Comparison of ENCODE assay signal across 8 mouse cellular contexts in the genomic region with DNA sequence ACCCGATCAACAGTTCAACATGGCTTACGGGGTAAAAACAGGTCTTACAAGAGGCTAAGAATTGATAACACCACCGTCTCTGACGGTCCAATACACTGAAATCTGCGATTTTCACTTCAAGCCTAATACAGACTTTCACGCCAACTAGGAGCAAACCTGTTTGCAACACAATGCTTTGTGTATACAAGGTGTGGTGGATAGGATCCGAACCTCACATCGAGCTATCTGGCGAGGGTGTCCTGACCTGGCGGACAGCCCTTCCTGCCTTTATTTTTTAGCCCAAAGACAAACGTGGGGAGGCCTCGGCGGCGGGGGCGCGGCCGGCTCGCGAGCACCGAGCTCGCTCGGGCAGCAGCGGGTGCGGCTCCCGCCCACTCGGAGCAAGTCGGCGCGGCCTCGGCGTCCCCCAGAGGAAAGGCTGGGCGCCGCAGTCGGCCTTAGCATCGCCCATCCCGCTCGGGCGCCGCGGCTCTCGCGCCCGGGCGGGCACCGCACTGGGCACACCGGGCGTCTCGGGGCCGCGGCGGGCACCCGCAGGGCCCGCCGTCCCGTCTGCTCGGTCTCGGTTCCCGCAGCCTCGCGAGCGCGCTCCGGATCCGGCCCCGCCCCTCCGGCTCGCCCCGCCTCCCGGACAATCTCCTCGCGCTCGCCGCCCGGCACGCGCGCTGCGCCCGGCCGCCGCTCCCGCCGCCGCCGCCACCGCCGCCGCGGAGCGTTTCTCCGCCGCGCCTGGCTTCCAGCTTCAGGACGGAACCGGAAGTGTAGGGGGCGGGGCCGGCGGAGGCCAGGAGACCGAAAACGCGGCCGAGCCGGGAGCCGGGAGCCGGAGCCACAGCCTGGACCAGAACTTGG. TPM values are rescaled to one million over a fixed set of nuclear protein-coding genes. Genes with fewer than 3 reads are reported as not detected.
A peak's percentile ranks its signal among the peaks of the same experiment; 100 is the strongest.
DNase-seq lines count a peak whose midpoint lies in the region; ATAC-seq and TF ChIP-seq lines count a peak whose summit lies in the region.

TSS of gene Acvr2a (plus strand) at position 739 of the 852 bp plus-strand sequence.

- intact Hi-C loops in heart, postnatal 25 days (cut with DNase I): loop anchor here (5.0 to 10.0 kb wide), 4 partner anchors 69 to 811 kb away; partner anchors contain the start of gene Epc2

- H3K27ac ChIP-seq in forebrain, embryonic 15.5 days (replicated peaks): peak within 1 kb of the TSS; percentile 98
- H3K27ac ChIP-seq in neural tube, embryonic 14.5 days (ENCODE audit: low read depth, low read length): peak within 1 kb of the TSS; percentile 98
- peak within 1 kb of the TSS; percentile 91 for H3K27ac ChIP-seq in testis, adult 2 months (ENCODE audit: control insufficient read depth, insufficient read depth, low read depth, low read length)

- H3K27me3 ChIP-seq in forebrain, embryonic 15.5 days: no peaks in the 10 kb centered on the region
- no peaks in the 10 kb centered on the region for H3K27me3 ChIP-seq in neural tube, embryonic 14.5 days (ENCODE audit: control insufficient read depth, insufficient read depth, low read length)
- H3K27me3 ChIP-seq in testis, adult 2 months (ENCODE audit: control insufficient read depth, insufficient read depth, low read length): no peaks in the 10 kb centered on the region

- peak within 1 kb of the TSS; percentile 98 for H3K9ac ChIP-seq in forebrain, embryonic 15.5 days (replicated peaks)
- peak within 1 kb of the TSS; percentile 88 for H3K9ac ChIP-seq in neural tube, embryonic 14.5 days (replicated peaks; ENCODE audit: low read depth, low read length)

- WGBS in forebrain, embryonic 15.5 days: under 1% methylated on average over 90 of the region's 105 CpGs
- under 1% methylated on average over 78 of the region's 105 CpGs for WGBS in neural tube, embryonic 14.5 days

- peak; percentile 62 for DNase-seq in ES-CJ7 (ENCODE audit: low read depth, low spot score)
- DNase-seq in cerebellum, adult 11 months: peak; percentile 92
- peak; percentile 85 for DNase-seq in heart, postnatal 25 days (ENCODE audit: low spot score)
- DNase-seq in layer of hippocampus, adult 18-20 months (ENCODE audit: low spot score in 2 of 2): peak; percentile 82 to 90
- DNase-seq in lung, adult 18-20 months: peak; percentile 93 to 94

- H3K4me1 ChIP-seq in forebrain, embryonic 15.5 days: peaks cover 29% of the 10 kb centered on the region
- H3K4me1 ChIP-seq in neural tube, embryonic 14.5 days (ENCODE audit: control insufficient read depth, insufficient read depth, low read length): peaks cover 14% of the 10 kb centered on the region; the same call in 1 of the 2 replicates
- no peaks in the 10 kb centered on the region for H3K4me1 ChIP-seq in testis, adult 2 months (ENCODE audit: control insufficient read depth, insufficient read depth, low read length)

- H3K9me3 ChIP-seq in forebrain, embryonic 15.5 days: no peaks in the 10 kb centered on the region
- H3K9me3 ChIP-seq in neural tube, embryonic 14.5 days (ENCODE audit: control insufficient read depth, low read length): no peaks in the 10 kb centered on the region

- TF ChIP-seq POLR2A in testis, adult 2 months (IDR thresholded peaks at IDR 0.05; ENCODE audit: control insufficient read depth, low read depth, low read length): peak; percentile 71; the same call in 1 of the 2 replicates

- H3K4me2 ChIP-seq in forebrain, embryonic 15.5 days (replicated peaks): peak within 1 kb of the TSS; percentile 71
- peak within 1 kb of the TSS; percentile 68 for H3K4me2 ChIP-seq in neural tube, embryonic 14.5 days (ENCODE audit: low read depth, low read length)

- H3K4me3 ChIP-seq in forebrain, embryonic 15.5 days: peak within 1 kb of the TSS; percentile 94
- H3K4me3 ChIP-seq in neural tube, embryonic 14.5 days (ENCODE audit: low read depth, low read length): peak within 1 kb of the TSS; percentile 89
- H3K4me3 ChIP-seq in testis, adult 2 months (ENCODE audit: control insufficient read depth, low read depth, low read length): peak within 1 kb of the TSS; percentile 99

- no peak for TF ChIP-seq CTCF in testis, adult 2 months (IDR thresholded peaks at IDR 0.05; ENCODE audit: control insufficient read depth, insufficient read depth, insufficient replicate concordance, low read depth, low read length)

- no peaks in the 10 kb centered on the region for H3K36me3 ChIP-seq in forebrain, embryonic 15.5 days
- no peaks in the 10 kb centered on the region for H3K36me3 ChIP-seq in neural tube, embryonic 14.5 days (ENCODE audit: control insufficient read depth, insufficient read depth, low read length)
- no peaks in the 10 kb centered on the region for H3K36me3 ChIP-seq in testis, adult 2 months (ENCODE audit: control insufficient read depth, insufficient read depth, low read length)

- ATAC-seq in forebrain, embryonic 15.5 days (replicated peaks): peak; percentile 92
- ATAC-seq in neural tube, embryonic 14.5 days (ENCODE audit: low read depth): peak; percentile 94

RNA-seq across cellular contexts. Expression of gene Acvr2a, which starts in this region (rescaled TPM):
- polyA plus RNA-seq in forebrain, embryonic 15.5 days (2015; fragmentation: Nextera tagmentation; extraction: Ambion mirVana): 41.7 and 44.7 TPM in 2 replicates
- 10 to 100 TPM; 15.5 to 16.6 TPM for total RNA-seq in heart, postnatal 25 days (2021)
- total RNA-seq in layer of hippocampus, adult 18-20 months (2021): 10 to 100 TPM; 36.3 to 39.3 TPM
- polyA plus RNA-seq in neural tube, embryonic 14.5 days (2014; fragmentation: Nextera tagmentation; extraction: Ambion mirVana): 67.2 and 86.1 TPM in 2 replicates
- 3.3 and 4.2 TPM in 2 replicates for polyA plus RNA-seq in testis, adult 2 months (2012; rRNA removed)

Comparison
In these comparisons a context has a peak if more than half of its experiments do, and no peak if none do; other contexts are left out.
1. Peak in every context shown above with its lines: DNase-seq, ATAC-seq, H3K4me3 ChIP-seq and H3K27ac ChIP-seq.